Comparison of ENCODE assay signal across 17 mouse cellular contexts in the genomic region with DNA sequence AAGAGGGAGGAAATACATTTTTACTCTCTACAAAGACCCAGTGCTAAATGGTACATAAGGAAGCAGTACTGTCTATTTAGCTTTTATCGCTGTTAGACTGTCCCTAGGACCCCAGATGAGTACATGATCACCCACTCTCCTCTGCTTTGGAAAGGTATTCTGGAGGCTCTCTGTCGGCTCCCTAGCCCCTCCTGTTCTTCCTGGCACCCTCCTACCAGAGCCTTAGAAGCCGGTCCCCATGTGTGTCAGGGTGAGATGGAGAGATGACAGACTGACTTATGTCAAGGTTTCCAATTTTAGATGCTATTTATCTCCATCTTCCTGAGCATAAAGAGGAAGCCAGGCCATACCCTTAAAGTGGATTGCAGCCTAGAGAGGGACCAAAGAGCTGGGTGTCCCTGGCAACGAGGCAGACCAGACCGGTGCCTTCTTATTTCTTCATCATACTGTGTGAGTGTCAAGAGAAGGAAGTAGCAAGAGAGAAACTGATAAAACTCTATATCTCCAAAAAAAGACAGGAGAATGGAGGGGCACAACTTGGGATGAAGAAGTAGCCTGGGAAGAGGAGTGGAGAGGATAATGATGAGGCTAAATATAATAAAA. TPM values are rescaled to one million over a fixed set of nuclear protein-coding genes. Genes with fewer than 3 reads are reported as not detected.
DNase-seq lines count a peak whose midpoint lies in the region; ATAC-seq and TF ChIP-seq lines count a peak whose summit lies in the region.
"Had no signal": no experiment of that assay in that cellular context is flagged by ENCODE, and none has a peak within 500 bp of the region (broad histone marks: within the 10 kb centered on the region; RNA-seq: fewer than 3 reads in every experiment).

No protein-coding gene starts in this region.

- peak overlapping the region; percentile 83 for H3K4me3 ChIP-seq in heart, adult 2 months
- no peak overlapping the region for H3K4me3 ChIP-seq in heart, embryonic 12.5 days
- no peak overlapping the region for H3K4me3 ChIP-seq in kidney, postnatal 0 days (replicated peaks; ENCODE audit: low read depth, low read length)
- H3K4me3 ChIP-seq in kidney, embryonic 14.5 days (ENCODE audit: low read length): no peak overlapping the region
- peak overlapping the region; percentile 30; the same call in 1 of the 2 replicates for H3K4me3 ChIP-seq in small intestine, adult 2 months (ENCODE audit: low read depth, low read length)
- no peak overlapping the region for H3K4me3 ChIP-seq in forebrain, embryonic 15.5 days
- H3K4me3 ChIP-seq: embryonic facial prominence, embryonic 12.5 days; forebrain, embryonic 10.5 days; limb, embryonic 12.5 days; neural tube, embryonic 12.5 days had no signal

- H3K27ac ChIP-seq in heart, adult 2 months: peak overlapping the region; percentile 96
- no peak overlapping the region for H3K27ac ChIP-seq in heart, embryonic 12.5 days (ENCODE audit: poor library complexity, severe bottlenecking)
- 0 out of 2 replicates have a peak overlapping the region, but pooled peaks have one; percentile 32 for H3K27ac ChIP-seq in kidney, postnatal 0 days
- no peak overlapping the region for H3K27ac ChIP-seq in kidney, embryonic 14.5 days (ENCODE audit: low read depth, low read length)
- peak overlapping the region; percentile 70 for H3K27ac ChIP-seq in small intestine, adult 2 months (ENCODE audit: insufficient read depth, low read depth, low read length)
- H3K27ac ChIP-seq in forebrain, embryonic 15.5 days (replicated peaks): no peak overlapping the region
- H3K27ac ChIP-seq: embryonic facial prominence, embryonic 12.5 days; forebrain, embryonic 10.5 days; limb, embryonic 12.5 days; neural tube, embryonic 12.5 days had no signal

- intact Hi-C loops in heart, adult 2 months (cut with DNase I): loop anchor here (5.0 kb wide), 1 partner anchor 57 kb away; no protein-coding TSS in a partner anchor

- H3K4me2 ChIP-seq in heart, embryonic 12.5 days: no peak overlapping the region
- peak overlapping the region; percentile 27 for H3K4me2 ChIP-seq in kidney, postnatal 0 days (ENCODE audit: low read length)
- H3K4me2 ChIP-seq in kidney, embryonic 14.5 days (replicated peaks; ENCODE audit: low read depth, low read length): no peak overlapping the region
- H3K4me2 ChIP-seq in forebrain, embryonic 15.5 days (replicated peaks): no peak overlapping the region
- H3K4me2 ChIP-seq: embryonic facial prominence, embryonic 12.5 days; neural tube, embryonic 12.5 days had no signal

- TF ChIP-seq CTCF in heart, adult 2 months (IDR thresholded peaks at IDR 0.05): no peak
- TF ChIP-seq CTCF in kidney, postnatal 0 days (IDR thresholded peaks at IDR 0.05; ENCODE audit: low read depth): no peak
- no peak for TF ChIP-seq CTCF in small intestine, adult 2 months (IDR thresholded peaks at IDR 0.05; ENCODE audit: extremely low read depth, insufficient read length, insufficient replicate concordance, low read depth, low read length)

- H3K27me3 ChIP-seq in heart, adult 2 months (ENCODE audit: control insufficient read depth, insufficient read depth, low read length): no peaks in the 10 kb centered on the region
- H3K27me3 ChIP-seq in heart, embryonic 12.5 days (replicated peaks): peaks cover 33% of the 10 kb centered on the region
- H3K27me3 ChIP-seq in kidney, postnatal 0 days (ENCODE audit: insufficient read depth, low read length): no peaks in the 10 kb centered on the region
- no peaks in the 10 kb centered on the region for H3K27me3 ChIP-seq in kidney, embryonic 14.5 days (ENCODE audit: control insufficient read depth, insufficient read depth, low read length)
- peaks cover 14% of the 10 kb centered on the region; the same call in 1 of the 2 replicates for H3K27me3 ChIP-seq in small intestine, adult 2 months (ENCODE audit: control insufficient read depth, insufficient read depth, low read length)
- peaks cover 16% of the 10 kb centered on the region for H3K27me3 ChIP-seq in forebrain, embryonic 15.5 days

- WGBS in heart, adult 2 months: 27% methylated on average over 5 of the region's 5 CpGs
- WGBS in heart, embryonic 12.5 days: 34% methylated on average over 5 of the region's 5 CpGs
- WGBS in kidney, postnatal 0 days: 62% methylated on average over 5 of the region's 5 CpGs
- 67% methylated on average over 5 of the region's 5 CpGs for WGBS in kidney, embryonic 14.5 days
- WGBS in small intestine, adult 2 months: 51% methylated on average over 5 of the region's 5 CpGs
- 67% methylated on average over 5 of the region's 5 CpGs for WGBS in forebrain, embryonic 15.5 days

- ATAC-seq in heart, embryonic 12.5 days (ENCODE audit: insufficient number of reproducible peaks, low FRiP score): no peak
- no peak for ATAC-seq in kidney, postnatal 0 days (replicated peaks; ENCODE audit: low FRiP score, low read depth)
- no peak for ATAC-seq in kidney, embryonic 14.5 days (ENCODE audit: low FRiP score, low TSS enrichment)
- peak; percentile 37 for ATAC-seq in common myeloid progenitor, adult 5-6 weeks (replicated peaks; ENCODE audit: low read depth, poor library complexity, severe bottlenecking)
- no peak for ATAC-seq in forebrain, embryonic 15.5 days (replicated peaks)
- ATAC-seq in erythroblast, adult 5-6 weeks (replicated peaks; ENCODE audit: low FRiP score, poor library complexity, severe bottlenecking): no peak
- ATAC-seq: activated CD4-positive, CD25-positive, alpha-beta regulatory T cell, adult 4 months; hindbrain, postnatal 0 days had no signal

- peak overlapping the region; percentile 43; the same call in 1 of the 2 replicates for H3K9ac ChIP-seq in heart, adult 2 months (ENCODE audit: low read depth, low read length)
- no peak overlapping the region for H3K9ac ChIP-seq in heart, embryonic 12.5 days
- H3K9ac ChIP-seq in kidney, postnatal 0 days (ENCODE audit: low read depth, low read length): no peak overlapping the region
- no peak overlapping the region for H3K9ac ChIP-seq in kidney, embryonic 14.5 days (ENCODE audit: low read depth, low read length)
- no peak overlapping the region for H3K9ac ChIP-seq in forebrain, embryonic 15.5 days (replicated peaks)
- H3K9ac ChIP-seq: embryonic facial prominence, embryonic 12.5 days; limb, embryonic 12.5 days; neural tube, embryonic 12.5 days had no signal

- peaks cover 14% of the 10 kb centered on the region for H3K4me1 ChIP-seq in heart, adult 2 months (ENCODE audit: control insufficient read depth, insufficient read depth, low read length)
- peaks cover 29% of the 10 kb centered on the region for H3K4me1 ChIP-seq in heart, embryonic 12.5 days (replicated peaks)
- H3K4me1 ChIP-seq in kidney, postnatal 0 days (replicated peaks; ENCODE audit: insufficient read depth, low read length): peaks cover 15% of the 10 kb centered on the region; the same call in 1 of the 2 replicates
- H3K4me1 ChIP-seq in kidney, embryonic 14.5 days (ENCODE audit: control insufficient read depth, insufficient read depth, low read length): peaks cover 12% of the 10 kb centered on the region; the same call in 1 of the 2 replicates
- no peaks in the 10 kb centered on the region; the same call in 1 of the 2 replicates for H3K4me1 ChIP-seq in small intestine, adult 2 months (ENCODE audit: control insufficient read depth, insufficient read depth, insufficient read length, low read length)
- H3K4me1 ChIP-seq in forebrain, embryonic 15.5 days: peaks cover 12% of the 10 kb centered on the region
- H3K4me1 ChIP-seq: embryonic facial prominence, embryonic 12.5 days had no signal

- no peak for TF ChIP-seq POLR2A in heart, adult 2 months (IDR thresholded peaks at IDR 0.05; ENCODE audit: insufficient read depth, low read depth, low read length)
- no peak for TF ChIP-seq POLR2A in small intestine, adult 2 months (IDR thresholded peaks at IDR 0.05; ENCODE audit: low read depth, low read length)

- no peak for DNase-seq in heart, adult 2 months
- DNase-seq in kidney, postnatal 0 days (ENCODE audit: low spot score): no peak
- DNase-seq: cerebellum, postnatal 36 days; lung, adult 18-20 months; thymus, postnatal 14 days had no signal

- H3K36me3 ChIP-seq in heart, adult 2 months (ENCODE audit: control insufficient read depth, insufficient read depth, low read length): peaks cover 15% of the 10 kb centered on the region
- H3K36me3 ChIP-seq in heart, embryonic 12.5 days: no peaks in the 10 kb centered on the region
- no peaks in the 10 kb centered on the region for H3K36me3 ChIP-seq in kidney, postnatal 0 days (ENCODE audit: insufficient read depth, low read length)
- H3K36me3 ChIP-seq in kidney, embryonic 14.5 days (ENCODE audit: control insufficient read depth, insufficient read depth, low read length): no peaks in the 10 kb centered on the region
- H3K36me3 ChIP-seq in small intestine, adult 2 months (ENCODE audit: control insufficient read depth, insufficient read depth, low read length): no peaks in the 10 kb centered on the region
- no peaks in the 10 kb centered on the region for H3K36me3 ChIP-seq in forebrain, embryonic 15.5 days
- H3K36me3 ChIP-seq: embryonic facial prominence, embryonic 12.5 days; forebrain, embryonic 10.5 days; limb, embryonic 12.5 days; neural tube, embryonic 12.5 days had no signal

- H3K9me3 ChIP-seq in heart, embryonic 12.5 days (replicated peaks): no peaks in the 10 kb centered on the region
- no peaks in the 10 kb centered on the region for H3K9me3 ChIP-seq in kidney, postnatal 0 days (replicated peaks; ENCODE audit: low read length)
- no peaks in the 10 kb centered on the region for H3K9me3 ChIP-seq in kidney, embryonic 14.5 days (ENCODE audit: control insufficient read depth, low read length)
- no peaks in the 10 kb centered on the region for H3K9me3 ChIP-seq in forebrain, embryonic 15.5 days
- H3K9me3 ChIP-seq: embryonic facial prominence, embryonic 12.5 days; neural tube, embryonic 12.5 days had no signal

- TF ChIP-seq EP300 in heart, adult 2 months (IDR thresholded peaks at IDR 0.05; ENCODE audit: insufficient read depth, low read depth, low read length): no peak

- H3K79me2 ChIP-seq in heart, adult 2 months (replicated peaks; ENCODE audit: control insufficient read depth, insufficient read depth, low read length): no peaks in the 10 kb centered on the region

RNA-seq across cellular contexts. Expression of a gene that starts 2.3 kb away (rescaled TPM):
- total RNA-seq in heart, adult 2 months (2021): 100 to 1,000 TPM; 174 to 205 TPM
- polyA plus RNA-seq in heart, adult 2 months (2012; rRNA removed): 342 and 353 TPM in 2 replicates
- 38.3 and 39.9 TPM in 2 replicates for polyA plus RNA-seq in heart, embryonic 12.5 days (2016; fragmentation: Nextera tagmentation; extraction: Ambion mirVana)
- polyA plus RNA-seq in kidney, postnatal 0 days (2015; fragmentation: Nextera tagmentation; extraction: Ambion mirVana): 1,308 and 1,398 TPM in 2 replicates
- 250 and 252 TPM in 2 replicates for polyA plus RNA-seq in kidney, embryonic 14.5 days (2014; fragmentation: Nextera tagmentation; extraction: Ambion mirVana)
- total RNA-seq in common myeloid progenitor, adult 5-6 weeks (2017): 1.8 and 2.7 TPM in 2 replicates
- 664 and 1,449 TPM in 2 replicates for polyA plus RNA-seq in small intestine, adult 2 months (2012; rRNA removed)
- polyA plus RNA-seq in forebrain, embryonic 15.5 days (2015; fragmentation: Nextera tagmentation; extraction: Ambion mirVana): 55.4 and 59.7 TPM in 2 replicates
- 0.84 TPM in 1 of 2 replicates, not detected in the other for total RNA-seq in erythroblast, adult 5-6 weeks (2015; ENCODE audit: low replicate concordance)
- 0.70 and 0.77 TPM in 2 replicates for total RNA-seq in erythroblast, adult 5-6 weeks (2017; ENCODE audit: low replicate concordance)

Comparison
In these comparisons a context has a peak if more than half of its experiments do, and no peak if none do; other contexts are left out.
1. H3K27ac ChIP-seq: peak in heart, adult 2 months (single experiment), kidney, postnatal 0 days (single experiment) and small intestine, adult 2 months (single experiment); none in heart, embryonic 12.5 days (single experiment), kidney, embryonic 14.5 days (single experiment) and forebrain, embryonic 15.5 days (single experiment).
2. H3K4me3 ChIP-seq: peak in heart, adult 2 months (single experiment) and small intestine, adult 2 months (single experiment); none in heart, embryonic 12.5 days (single experiment), kidney, postnatal 0 days (single experiment), kidney, embryonic 14.5 days (single experiment) and forebrain, embryonic 15.5 days (single experiment).